Mouse (Mus musculus) embryonic facial prominence, embryonic 15.5 days (tissue): ENCODE measurements around the gene Slc22a14. TPM values are rescaled to one million over a fixed set of nuclear protein-coding genes. Genes with fewer than 3 reads are reported as not detected.
A peak's percentile ranks its signal among the peaks of the same experiment; 100 is the strongest.

Experiments used
- ATAC-seq: fragments of 200-750 bp; cut with Nextera tagmentation; 2 replicates; pipeline ENCODE4 v1.8.0; 2017; ENCODE audit warnings: low read depth, moderate TSS enrichment; ENCODE audit not compliant: insufficient number of reproducible peaks, low FRiP score, low TSS enrichment
- H3K27ac ChIP-seq: fragments of 300-500 bp; sonication (generic); replicated peaks from 2 replicates; pipeline ENCODE4 v1.5.1; 2015; ENCODE audit warnings: mild to moderate bottlenecking, inconsistent platforms
- H3K27me3 ChIP-seq: fragments of 300-500 bp; sonication (generic); 2 replicates; pipeline ENCODE4 v1.6.1; 2015; ENCODE audit warnings: inconsistent platforms
- H3K36me3 ChIP-seq: fragments of 300-500 bp; sonication (generic); 2 replicates; pipeline ENCODE4 v1.6.1; 2015; ENCODE audit warnings: mild to moderate bottlenecking, inconsistent platforms
- H3K4me1 ChIP-seq: fragments of 300-500 bp; sonication (generic); 2 replicates; pipeline ENCODE4 v1.6.1; 2015; ENCODE audit warnings: inconsistent platforms
- H3K4me2 ChIP-seq: fragments of 300-500 bp; sonication (generic); replicated peaks from 2 replicates; pipeline ENCODE4 v1.6.1; 2015; ENCODE audit warnings: mild to moderate bottlenecking, inconsistent platforms
- H3K4me3 ChIP-seq: fragments of 300-500 bp; sonication (generic); replicated peaks from 2 replicates; pipeline ENCODE4 v1.5.1; 2015; ENCODE audit warnings: mild to moderate bottlenecking, inconsistent platforms
- H3K9ac ChIP-seq: fragments of 300-500 bp; sonication (generic); 2 replicates; pipeline ENCODE4 v1.6.1; 2015; ENCODE audit warnings: inconsistent platforms
- H3K9me3 ChIP-seq: fragments of 300-500 bp; sonication (generic); replicated peaks from 2 replicates; pipeline ENCODE4 v1.6.1; 2016; ENCODE audit warnings: inconsistent platforms
- WGBS: fragments of 180-500 bp; shearing (Covaris S2); methylation state at CpG from one replicate; pipeline ENCODE4 v1.1.7; 2015; 5-methylcytosine and 5-hydroxymethylcytosine counted together
- polyA plus RNA-seq: library from polyadenylated mRNA; unstranded; fragments of >200 nt; fragmentation: Nextera tagmentation; extraction: Ambion mirVana; gene quantifications from 2 replicates; pipeline ENCODE4 v1.2.1, GENCODE M21; 2015

The Slc22a14 gene
- polyA plus RNA-seq, 1 experiment from 2014 or later: 0.08 TPM

DNA sequence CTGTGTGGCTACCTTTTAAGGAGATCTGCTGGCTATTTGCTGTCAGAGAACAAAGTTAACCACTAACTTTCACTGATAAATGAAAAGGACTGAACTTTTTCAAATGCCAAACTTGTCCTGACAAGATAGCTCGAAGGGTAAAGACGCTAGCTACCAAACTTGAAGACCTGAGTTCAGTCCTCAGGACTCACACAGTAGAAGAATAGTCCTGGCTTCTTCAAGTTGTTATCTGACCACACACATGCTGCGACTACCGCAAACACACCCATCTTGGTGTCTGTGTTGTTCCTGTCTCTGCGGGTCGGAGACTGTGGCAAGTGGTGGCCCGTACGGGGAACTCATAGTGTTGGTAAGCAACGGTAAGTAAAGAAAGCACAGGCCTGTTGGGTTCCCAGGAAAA, 161.7 kb downstream of the Slc22a14 start:
- WGBS: 92% methylated on average over 9 of the region's 9 CpGs
- Histone ChIP-seq H3K9ac (no peak overlapping the region), H3K4me1 (no peaks in the 10 kb centered on the region), H3K4me2 (no peak overlapping the region), H3K27ac (no peak overlapping the region), H3K9me3 (no peaks in the 10 kb centered on the region), H3K27me3 (no peaks in the 10 kb centered on the region), H3K36me3 (no peaks in the 10 kb centered on the region), H3K4me3 (no peak overlapping the region)
- no peak for ATAC-seq

DNA sequence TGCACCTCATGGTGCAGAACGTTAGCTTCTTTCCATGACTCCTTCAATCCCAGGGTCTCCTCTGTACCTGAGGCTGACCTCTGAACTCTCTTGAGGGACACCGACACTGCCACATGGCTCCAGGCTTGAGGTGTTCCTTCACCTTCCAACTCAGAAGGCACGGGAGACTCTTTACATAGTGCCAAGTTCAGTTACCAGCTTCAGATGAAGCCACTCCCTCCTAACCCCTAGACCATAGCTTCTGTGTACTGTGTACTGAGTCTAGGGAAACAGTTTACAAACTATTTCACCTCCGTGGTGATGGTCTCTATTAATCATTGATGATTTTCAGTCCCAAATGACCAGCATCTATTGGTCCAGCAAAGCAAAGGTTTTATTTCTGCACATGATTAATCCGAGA, 163.7 kb downstream of the Slc22a14 start:
- WGBS: 85% methylated on average over 5 of the region's 5 CpGs
- Histone ChIP-seq H3K4me3 (no peak overlapping the region), H3K4me2 (no peak overlapping the region), H3K36me3 (no peaks in the 10 kb centered on the region), H3K9me3 (no peaks in the 10 kb centered on the region), H3K27me3 (no peaks in the 10 kb centered on the region), H3K27ac (no peak overlapping the region), H3K4me1 (no peaks in the 10 kb centered on the region), H3K9ac (no peak overlapping the region)
- ATAC-seq: no peak

DNA sequence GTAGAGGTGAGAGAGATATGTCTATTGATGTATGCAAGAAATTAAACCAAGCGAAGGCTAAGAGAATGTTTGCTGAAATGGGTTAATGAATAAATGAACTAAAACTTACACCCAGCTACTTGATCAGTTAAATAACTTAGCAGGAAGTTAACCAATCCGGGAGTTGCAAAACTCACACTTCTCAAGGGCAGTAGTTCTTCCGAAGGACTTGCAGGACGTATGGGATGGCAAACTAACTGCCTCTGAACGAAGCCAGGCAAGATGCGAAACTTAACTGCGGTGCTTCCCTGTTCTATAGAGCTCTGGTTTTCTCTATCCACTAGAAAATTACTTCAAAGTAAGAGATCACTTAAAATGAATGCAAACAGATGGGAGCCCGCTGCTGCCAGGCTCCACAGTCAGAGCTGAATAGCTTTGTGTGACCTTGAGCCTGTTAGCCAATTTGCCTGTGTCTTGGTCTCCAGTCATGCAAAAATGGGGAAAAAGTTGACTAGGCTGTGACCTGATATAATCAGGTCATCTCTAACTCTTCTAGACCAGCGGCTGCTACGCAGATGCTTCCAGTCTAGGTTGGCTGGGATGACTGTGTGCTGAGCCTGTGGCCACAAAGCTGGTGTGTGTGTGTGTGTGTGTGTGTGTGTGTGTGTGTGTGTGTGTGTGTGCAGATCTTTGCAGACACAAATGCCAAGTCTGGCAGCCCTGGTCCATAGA, 166.0 kb downstream of the Slc22a14 start:
- WGBS: 58% methylated on average over 10 of the region's 10 CpGs
- Histone ChIP-seq H3K4me3 (no peak overlapping the region), H3K27me3 (no peaks in the 10 kb centered on the region), H3K9ac (no peak overlapping the region), H3K4me2 (no peak overlapping the region), H3K9me3 (no peaks in the 10 kb centered on the region), H3K4me1 (no peaks in the 10 kb centered on the region), H3K36me3 (no peaks in the 10 kb centered on the region), H3K27ac (no peak overlapping the region)
- ATAC-seq: no peak

DNA sequence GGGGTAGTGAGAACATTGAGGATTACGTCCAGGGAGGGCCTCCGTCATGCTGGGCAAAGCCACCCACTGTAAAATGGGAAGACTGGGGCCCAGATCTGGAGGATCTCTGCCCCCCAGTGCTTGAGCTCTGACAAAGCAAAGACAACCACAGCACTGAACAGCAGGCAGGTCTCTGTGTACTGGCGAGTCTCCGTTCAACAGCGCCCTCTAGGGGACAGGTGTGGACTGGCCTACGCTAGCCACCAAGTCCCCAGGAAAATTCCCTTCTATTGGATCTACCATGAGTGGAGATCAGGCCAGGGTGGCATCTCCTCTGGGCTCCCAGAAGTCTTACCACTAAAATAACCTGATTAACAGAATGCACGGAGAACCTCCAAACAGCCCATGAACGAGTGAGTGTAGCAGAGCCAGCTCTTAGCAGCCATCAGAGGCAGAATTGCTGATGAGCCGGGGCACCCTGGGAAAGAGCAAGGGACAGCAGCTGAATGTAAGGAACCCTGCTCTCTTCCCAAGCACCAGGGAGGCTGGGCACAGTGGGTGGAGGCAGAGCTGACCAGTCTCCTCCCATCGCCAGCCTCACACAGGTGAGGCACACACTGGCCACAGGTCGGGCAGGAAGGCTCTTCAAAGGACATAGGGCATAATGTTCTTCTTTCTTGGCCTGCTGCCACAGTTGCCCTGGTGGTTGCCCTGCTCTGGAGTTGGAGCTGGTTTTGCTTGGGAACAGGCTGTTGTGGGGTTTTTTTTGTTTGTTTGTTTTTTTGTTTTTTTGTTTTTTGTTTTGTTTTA, 173.0 kb downstream of the Slc22a14 start:
- no peak overlapping the region for H3K9ac ChIP-seq
- no peak; the same call in 1 of the 2 replicates for ATAC-seq
- H3K4me2 ChIP-seq: no peak overlapping the region
- no peaks in the 10 kb centered on the region for H3K36me3 ChIP-seq
- no peak overlapping the region for H3K27ac ChIP-seq
- no peaks in the 10 kb centered on the region for H3K27me3 ChIP-seq
- no peaks in the 10 kb centered on the region for H3K9me3 ChIP-seq
- no peaks in the 10 kb centered on the region for H3K4me1 ChIP-seq
- WGBS: 33% methylated on average over 11 of the region's 11 CpGs
- H3K4me3 ChIP-seq: no peak overlapping the region

DNA sequence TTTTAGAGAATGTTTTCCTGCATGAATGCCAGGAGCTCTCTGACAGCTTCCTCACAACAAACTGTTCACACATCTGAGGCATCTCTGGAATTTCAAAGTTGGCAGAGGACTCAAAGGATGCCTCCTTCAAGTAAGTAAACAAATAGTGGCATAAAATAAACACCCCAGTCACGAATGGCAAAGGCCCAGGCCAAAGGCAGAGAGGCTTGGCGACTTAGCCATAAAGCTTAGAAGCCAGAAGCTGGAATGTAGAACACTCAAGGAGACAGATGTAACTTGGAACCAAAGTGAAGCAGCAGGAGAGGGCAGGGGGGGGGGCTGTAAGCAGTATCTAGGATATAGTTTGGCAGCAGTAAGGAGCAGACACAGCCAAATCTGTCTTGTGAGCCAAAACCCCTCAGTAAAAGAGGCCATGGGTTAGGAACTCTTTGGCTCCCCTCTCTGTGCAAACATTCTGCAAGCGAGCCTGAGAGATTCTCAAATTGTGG, 184.1 kb downstream of the Slc22a14 start:
- Histone ChIP-seq H3K4me2 (no peak overlapping the region), H3K9me3 (no peaks in the 10 kb centered on the region), H3K36me3 (no peaks in the 10 kb centered on the region), H3K4me1 (peaks cover 14% of the 10 kb centered on the region), H3K4me3 (no peak overlapping the region), H3K27me3 (no peaks in the 10 kb centered on the region), H3K27ac (0 out of 2 replicates have a peak overlapping the region, but pooled peaks have one; percentile 25), H3K9ac (no peak overlapping the region)
- 32% methylated on average over 3 of the region's 3 CpGs for WGBS
- ATAC-seq: no peak

DNA sequence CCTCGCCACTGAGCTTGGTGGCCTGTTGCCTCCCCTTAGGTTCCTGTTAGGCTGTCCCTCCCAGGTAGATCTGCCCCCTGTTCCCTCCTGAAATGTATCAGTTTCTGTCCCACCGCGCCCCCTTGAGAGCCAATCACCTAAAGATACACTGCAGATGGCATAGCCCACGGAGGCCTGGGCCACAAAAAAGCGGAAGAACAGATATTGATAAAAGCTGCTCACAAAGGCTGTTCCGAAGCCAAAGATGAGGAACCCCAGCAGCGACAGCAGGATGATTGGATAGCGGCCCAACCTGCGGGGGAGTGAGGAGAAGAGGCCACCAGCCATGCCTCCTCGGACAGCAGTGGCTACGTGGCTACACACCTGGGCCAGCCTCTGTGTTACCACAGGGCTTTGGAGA, 186.1 kb downstream of the Slc22a14 start:
- peaks cover 14% of the 10 kb centered on the region for H3K4me1 ChIP-seq
- WGBS: 90% methylated on average over 11 of the region's 11 CpGs
- no peak for ATAC-seq
- H3K36me3 ChIP-seq: no peaks in the 10 kb centered on the region
- H3K9ac ChIP-seq: no peak overlapping the region
- no peak overlapping the region for H3K4me3 ChIP-seq
- H3K9me3 ChIP-seq: no peaks in the 10 kb centered on the region
- H3K27ac ChIP-seq: no peak overlapping the region
- H3K4me2 ChIP-seq: no peak overlapping the region
- H3K27me3 ChIP-seq: no peaks in the 10 kb centered on the region

DNA sequence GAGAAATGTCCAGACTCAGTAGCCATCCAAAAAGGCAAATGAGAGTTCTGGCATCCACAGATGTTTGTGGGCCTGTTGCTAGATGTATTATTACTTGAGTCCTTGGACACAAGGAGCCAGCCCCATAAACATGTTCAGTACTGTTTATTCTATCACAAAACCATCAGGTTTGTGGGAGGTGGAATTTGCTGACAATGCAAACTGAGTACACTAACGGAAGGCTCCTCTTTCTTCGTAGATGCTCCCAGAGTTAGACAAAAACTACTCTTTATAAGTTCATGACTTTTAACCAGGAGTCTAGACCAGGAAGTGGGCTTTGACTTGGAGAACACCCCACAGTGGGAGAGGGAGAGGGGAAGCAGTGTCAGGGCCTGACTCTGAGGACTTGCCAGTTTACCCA, 197.7 kb downstream of the Slc22a14 start:
- ATAC-seq: no peak
- no peaks in the 10 kb centered on the region for H3K4me1 ChIP-seq
- no peaks in the 10 kb centered on the region for H3K36me3 ChIP-seq
- WGBS: 88% methylated on average over 2 of the region's 2 CpGs
- H3K27me3 ChIP-seq: no peaks in the 10 kb centered on the region
- no peaks in the 10 kb centered on the region for H3K9me3 ChIP-seq
- no peak overlapping the region for H3K4me2 ChIP-seq
- no peak overlapping the region for H3K27ac ChIP-seq
- no peak overlapping the region for H3K4me3 ChIP-seq
- no peak overlapping the region for H3K9ac ChIP-seq

DNA sequence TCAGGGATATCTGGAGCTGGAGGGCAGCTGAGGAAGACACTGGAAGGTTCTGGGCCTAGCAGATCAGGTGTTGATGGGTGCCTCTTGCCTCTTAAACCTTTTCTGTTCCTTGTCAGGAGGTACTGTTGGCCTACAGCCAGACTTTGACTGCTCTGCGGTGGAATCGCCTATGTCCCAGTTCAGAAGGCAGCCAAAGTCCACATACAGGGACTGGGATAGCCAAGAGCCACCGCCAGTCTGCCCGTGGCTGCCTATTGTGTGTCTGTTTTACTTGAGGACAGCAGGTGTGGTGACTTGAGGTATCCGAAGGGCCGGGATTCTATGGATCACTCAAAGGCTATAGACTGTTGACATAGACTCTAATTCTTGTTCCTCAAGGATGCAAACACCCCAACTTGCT, 199.8 kb downstream of the Slc22a14 start:
- Histone ChIP-seq H3K9ac (no peak overlapping the region), H3K4me2 (no peak overlapping the region), H3K4me1 (no peaks in the 10 kb centered on the region), H3K9me3 (no peaks in the 10 kb centered on the region), H3K27me3 (no peaks in the 10 kb centered on the region), H3K27ac (no peak overlapping the region), H3K36me3 (no peaks in the 10 kb centered on the region), H3K4me3 (no peak overlapping the region)
- no peak for ATAC-seq
- 91% methylated on average over 6 of the region's 6 CpGs for WGBS

DNA sequence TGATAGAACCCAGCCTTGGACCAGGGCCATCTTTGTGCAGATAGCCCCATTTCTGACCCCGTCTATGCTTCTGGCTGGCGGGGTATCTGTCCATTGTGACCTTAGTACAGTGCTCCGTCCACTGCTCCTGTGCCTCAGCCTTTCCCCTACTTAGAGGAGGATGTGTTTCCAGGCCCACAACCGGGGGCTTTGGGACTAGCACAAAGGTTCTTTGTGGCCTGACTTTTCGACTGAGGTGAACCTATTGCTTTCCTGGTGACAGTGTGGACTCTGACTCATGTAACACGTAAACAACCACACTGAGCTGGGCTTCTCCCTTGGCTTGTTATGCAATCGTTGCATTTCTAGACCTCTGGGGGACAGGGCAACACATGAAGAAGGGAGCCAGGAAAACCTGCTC, 200.6 kb downstream of the Slc22a14 start:
- Histone ChIP-seq H3K36me3 (no peaks in the 10 kb centered on the region), H3K4me2 (no peak overlapping the region), H3K27me3 (no peaks in the 10 kb centered on the region), H3K9ac (no peak overlapping the region), H3K9me3 (no peaks in the 10 kb centered on the region), H3K27ac (no peak overlapping the region), H3K4me3 (no peak overlapping the region), H3K4me1 (no peaks in the 10 kb centered on the region)
- ATAC-seq: no peak
- WGBS: 72% methylated on average over 7 of the region's 7 CpGs

DNA sequence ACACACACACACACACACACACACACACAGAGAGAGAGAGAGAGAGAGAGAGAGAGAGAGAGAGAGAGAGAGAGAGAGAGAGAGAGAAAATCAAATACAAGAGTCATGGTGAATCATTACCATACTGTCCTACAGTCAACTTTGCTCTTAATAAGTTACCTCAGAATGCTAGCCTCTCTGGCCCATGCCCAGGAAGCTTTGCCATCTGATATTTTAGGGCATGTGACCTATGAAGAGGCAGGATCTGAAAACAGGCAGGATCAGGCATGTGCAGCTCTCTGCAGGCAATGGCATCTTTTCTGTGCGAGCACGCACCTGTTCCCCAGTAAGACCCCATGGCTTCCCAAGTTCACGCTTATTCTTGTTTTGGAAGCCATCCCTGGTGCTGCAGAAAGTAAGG, 204.7 kb downstream of the Slc22a14 start:
- Histone ChIP-seq H3K27me3 (peaks cover 10% of the 10 kb centered on the region), H3K4me3 (no peak overlapping the region), H3K4me1 (0 out of 2 replicates have a peak, but pooled peaks cover 5% of the 10 kb centered on the region), H3K9me3 (no peaks in the 10 kb centered on the region), H3K27ac (no peak overlapping the region), H3K36me3 (no peaks in the 10 kb centered on the region), H3K4me2 (no peak overlapping the region), H3K9ac (no peak overlapping the region)
- ATAC-seq: no peak
- 67% methylated on average over 3 of the region's 3 CpGs for WGBS

DNA sequence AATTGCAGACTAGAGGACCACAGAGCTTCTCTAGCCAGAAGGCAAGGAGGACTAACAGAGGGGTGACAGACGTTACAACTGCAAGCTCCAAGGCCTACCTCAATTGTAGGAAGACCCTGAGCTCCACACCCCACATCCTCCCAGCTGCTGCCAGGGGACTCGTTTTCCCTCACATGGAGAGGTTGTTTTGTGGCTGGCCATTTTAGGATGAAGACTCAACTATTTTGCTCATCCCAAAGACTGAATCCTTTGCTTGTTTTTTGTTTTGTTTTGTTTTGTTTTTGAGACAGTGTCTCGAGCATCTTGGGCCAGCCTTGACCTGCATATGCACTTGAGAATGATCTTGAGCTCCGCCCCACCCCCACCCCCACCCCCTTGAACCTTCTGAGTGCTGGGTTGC, 206.5 kb downstream of the Slc22a14 start, which contains the start of gene Gm47289:
Gene Gm47289, plus strand, starts transcription at position 301 of the 400 bp plus-strand sequence.
- Histone ChIP-seq H3K9me3 (no peaks in the 10 kb centered on the region), H3K36me3 (no peaks in the 10 kb centered on the region), H3K4me3 (no peak within 1 kb of the TSS), H3K9ac (no peak within 1 kb of the TSS), H3K4me2 (no peak within 1 kb of the TSS), H3K27ac (no peak within 1 kb of the TSS), H3K27me3 (peaks cover 20% of the 10 kb centered on the region), H3K4me1 (0 out of 2 replicates have a peak, but pooled peaks cover 5% of the 10 kb centered on the region)
- no peak for ATAC-seq
- WGBS: 49% methylated on average over 4 of the region's 4 CpGs
